Mouse (Mus musculus): Measurements from ENCODE around the gene Dpp7.

Dpp7 gene

DNA sequence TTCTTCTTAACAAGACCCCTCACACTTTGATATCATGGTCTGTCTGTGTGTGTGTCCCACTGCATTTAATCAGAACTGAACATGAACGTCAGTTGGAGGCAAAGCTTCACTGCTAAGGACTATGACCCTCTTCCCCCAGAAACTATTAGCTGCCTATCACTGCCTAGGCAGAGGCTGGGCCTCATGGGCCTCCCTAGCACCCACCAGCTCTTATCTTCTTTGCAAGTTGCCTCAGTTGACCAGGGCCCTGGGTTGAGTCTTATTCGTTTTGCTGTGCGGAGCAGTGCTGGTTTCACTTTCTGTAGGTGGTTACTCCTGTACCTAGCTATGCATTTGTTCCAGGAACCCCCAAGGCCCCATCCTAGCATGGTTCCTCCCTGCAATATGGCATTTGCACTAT, 13.8 kb upstream of the Dpp7 start:
- in situ Hi-C loops (cut with MboI; ENCODE audit: low sequenced_read_pairs): no loop called here

- in situ Hi-C loops (cut with MboI; ENCODE audit: low sequenced_read_pairs): no loop called here
Observed at GRCm38 (mm10) chr2:25365091-25365761, 9.1 kb upstream of the Dpp7 start, which contains the start of gene Uap1l1. Gene Uap1l1, minus strand, starts transcription at chr2:25365682.

GRCm38 (mm10) chr2:25364761-25365090, 8.6 kb upstream of the Dpp7 start:
- in situ Hi-C loops (cut with MboI; ENCODE audit: low sequenced_read_pairs): no loop called here

DNA sequence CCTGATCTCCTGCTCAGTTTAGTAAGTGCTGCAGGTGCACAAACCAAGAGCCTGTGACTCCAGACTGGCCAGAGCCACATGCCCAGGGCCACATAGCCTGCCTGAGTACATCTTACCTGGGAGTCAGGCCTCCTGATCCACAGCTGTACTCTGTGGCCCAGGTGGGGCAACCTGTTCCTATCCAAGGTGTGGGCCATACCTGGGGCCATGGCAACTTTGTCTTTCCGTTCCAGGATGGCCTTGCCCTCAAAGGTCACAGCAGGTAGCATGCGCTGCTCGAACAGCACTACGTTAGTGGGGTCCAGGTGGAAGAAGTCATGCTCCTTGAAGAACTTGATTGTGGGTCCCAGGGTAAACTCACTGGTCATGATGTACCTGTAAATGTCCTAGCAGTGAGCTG, 8.2 kb upstream of the Dpp7 start:
- in situ Hi-C loops (cut with MboI; ENCODE audit: low sequenced_read_pairs): no loop called here

GRCm38 (mm10) chr2:25363478-25364178, 7.5 kb upstream of the Dpp7 start:
- in situ Hi-C loops (cut with MboI; ENCODE audit: low sequenced_read_pairs): no loop called here

- in situ Hi-C loops (cut with MboI; ENCODE audit: low sequenced_read_pairs): no loop called here
Observed at GRCm38 (mm10) chr2:25359848-25360247, 3.7 kb upstream of the Dpp7 start.

DNA sequence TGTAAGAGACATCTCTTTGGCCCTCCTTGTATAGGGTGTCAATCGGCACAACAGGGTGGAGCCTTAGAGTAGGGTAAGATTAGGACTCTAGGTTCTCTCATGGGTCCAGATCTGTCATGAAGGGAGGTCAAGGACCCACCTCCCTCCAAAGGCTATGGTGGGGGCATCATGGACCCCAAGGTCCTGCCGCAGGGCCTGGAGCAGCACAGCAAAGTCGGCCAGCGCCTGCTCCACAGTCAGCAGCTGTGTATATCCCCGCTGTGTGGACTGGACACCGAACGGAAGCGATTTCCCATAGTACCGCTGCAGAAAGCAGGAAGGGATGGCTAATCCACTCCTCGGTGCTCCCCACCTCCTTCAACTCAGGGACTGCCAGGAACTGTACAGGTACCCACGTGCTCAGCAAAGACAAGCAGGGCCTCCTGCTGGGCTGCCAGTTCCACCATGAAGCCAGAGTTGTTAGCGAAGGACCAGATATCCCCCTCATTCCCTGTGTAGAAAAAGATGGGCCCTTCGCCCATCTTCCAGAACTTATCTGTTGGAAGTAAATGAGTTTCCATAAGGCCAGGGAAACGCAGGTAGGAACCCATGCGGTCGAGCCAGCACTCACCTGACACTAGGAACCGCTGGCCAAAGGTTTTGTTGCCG, 616 bp downstream of the Dpp7 start:
- in situ Hi-C loops (cut with MboI; ENCODE audit: low sequenced_read_pairs): no loop called here

- in situ Hi-C loops (cut with MboI; ENCODE audit: low sequenced_read_pairs): no loop called here
Observed at GRCm38 (mm10) chr2:25354211-25354610, 1.9 kb downstream of the Dpp7 start.

DNA sequence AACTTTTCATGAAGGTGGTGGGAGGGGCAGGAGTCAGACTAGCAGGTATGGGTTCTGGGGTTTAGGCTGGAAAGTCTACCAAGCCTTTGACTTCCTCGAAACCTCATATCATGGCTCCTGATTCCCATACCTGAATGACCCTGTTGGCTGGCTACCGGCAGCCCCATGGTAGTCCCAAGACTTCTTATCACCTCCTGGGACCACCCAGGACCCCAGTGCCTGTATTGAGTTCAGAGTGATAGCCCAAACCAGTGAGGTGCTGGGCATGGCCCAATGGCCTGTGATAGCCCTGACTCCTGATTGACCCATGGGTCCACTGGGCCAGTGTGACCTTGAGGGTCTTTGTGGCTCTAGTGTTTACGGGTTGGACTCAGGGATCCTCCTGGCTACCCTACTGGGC, 5.5 kb downstream of the Dpp7 start:
- in situ Hi-C loops (cut with MboI; ENCODE audit: low sequenced_read_pairs): no loop called here

DNA sequence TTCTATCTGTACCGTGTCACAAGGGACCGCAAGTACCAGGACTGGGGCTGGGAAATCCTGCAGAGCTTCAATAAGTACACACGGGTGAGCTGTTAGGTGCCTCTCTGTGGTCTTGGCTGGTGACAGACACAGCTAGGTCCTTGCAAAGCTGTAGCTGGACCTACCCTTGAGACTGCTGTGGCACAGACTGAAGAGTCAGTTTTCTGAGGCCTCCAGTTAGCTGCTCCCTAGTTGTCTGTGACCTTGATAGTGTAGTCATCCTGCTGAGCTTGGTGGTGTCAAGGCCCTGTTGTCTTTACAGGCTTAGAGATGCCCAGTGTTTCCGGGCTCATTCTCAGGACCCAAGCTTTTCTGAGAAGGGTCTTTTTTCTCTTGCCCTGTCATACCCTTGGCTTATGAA, 6.7 kb downstream of the Dpp7 start:
- in situ Hi-C loops (cut with MboI; ENCODE audit: low sequenced_read_pairs): no loop called here

- in situ Hi-C loops (cut with MboI; ENCODE audit: low sequenced_read_pairs): no loop called here
Observed at GRCm38 (mm10) chr2:25348162-25348561, 8.0 kb downstream of the Dpp7 start.

DNA sequence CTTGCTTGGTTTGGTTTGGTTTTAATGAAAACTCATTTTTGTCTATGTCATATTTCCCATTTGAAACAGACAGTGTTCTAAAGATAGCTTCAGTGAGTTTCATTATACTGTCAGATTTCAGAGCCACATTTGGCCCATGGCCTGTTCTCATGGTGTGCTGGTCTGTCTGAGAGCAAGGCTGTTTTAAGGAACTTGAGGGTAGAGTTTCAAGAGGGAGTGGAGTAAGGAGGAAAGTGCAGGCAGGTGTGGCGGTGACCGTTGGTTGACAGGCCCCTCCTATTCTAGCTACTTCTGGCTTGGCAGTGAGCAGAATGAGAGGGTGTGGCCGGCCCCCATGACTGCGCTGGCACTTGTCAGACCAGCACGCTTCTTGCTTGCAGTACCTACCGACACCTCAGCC, 17.9 kb downstream of the Dpp7 start:
- in situ Hi-C loops (cut with MboI; ENCODE audit: low sequenced_read_pairs): no loop called here

DNA sequence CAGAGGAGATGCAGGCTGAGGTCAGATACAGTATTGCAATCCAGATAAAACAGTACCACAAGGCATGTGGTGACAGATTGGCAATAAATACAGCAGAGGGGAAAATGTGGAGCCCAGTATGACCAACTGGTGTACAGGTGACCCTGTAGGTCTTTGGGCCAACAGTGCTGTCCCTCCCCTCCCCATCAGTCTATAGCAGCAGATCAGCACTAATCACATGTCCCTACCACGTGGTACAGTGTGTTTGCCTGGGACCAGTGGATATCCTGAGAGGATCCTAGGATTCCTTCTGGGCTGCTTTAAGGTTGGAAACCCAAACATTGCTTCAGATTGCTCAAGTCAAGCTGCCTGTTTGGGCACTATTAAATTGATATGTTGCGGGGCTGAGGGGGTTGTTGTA, 22.6 kb downstream of the Dpp7 start:
- in situ Hi-C loops (cut with MboI; ENCODE audit: low sequenced_read_pairs): no loop called here

- in situ Hi-C loops (cut with MboI; ENCODE audit: low sequenced_read_pairs): no loop called here
Observed at GRCm38 (mm10) chr2:25332286-25333160, 23.6 kb downstream of the Dpp7 start, which contains the start of gene Man1b1. Gene Man1b1, plus strand, starts transcription at chr2:25332338.

GRCm38 (mm10) chr2:25331470-25331869, 24.7 kb downstream of the Dpp7 start:
- in situ Hi-C loops (cut with MboI; ENCODE audit: low sequenced_read_pairs): no loop called here

- in situ Hi-C loops (cut with MboI; ENCODE audit: low sequenced_read_pairs): no loop called here
Observed at GRCm38 (mm10) chr2:25328440-25328839, 27.7 kb downstream of the Dpp7 start.

DNA sequence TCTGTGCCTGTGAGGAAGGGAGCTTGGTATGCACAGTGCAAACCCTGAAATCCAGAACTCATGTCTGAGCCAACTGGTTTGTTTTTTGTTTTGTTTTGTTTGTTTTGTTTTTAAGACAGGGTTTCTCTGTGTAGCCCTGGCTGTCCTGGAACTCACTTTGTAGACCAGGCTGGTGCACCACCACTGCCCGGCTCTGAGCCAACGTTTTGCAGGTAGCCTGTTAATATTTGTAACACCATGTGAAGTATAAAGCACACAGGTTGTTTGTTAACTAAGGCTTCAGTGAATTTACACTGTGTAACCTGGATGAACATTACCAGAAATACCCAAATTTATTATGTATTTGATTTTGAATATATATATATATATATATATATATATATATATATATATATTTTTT, 30.1 kb downstream of the Dpp7 start:
- in situ Hi-C loops (cut with MboI; ENCODE audit: low sequenced_read_pairs): no loop called here

GRCm38 (mm10) chr2:25320084-25320483, 36.1 kb downstream of the Dpp7 start:
- in situ Hi-C loops (cut with MboI; ENCODE audit: low sequenced_read_pairs): no loop called here

GRCm38 (mm10) chr2:25318971-25319773, 37.0 kb downstream of the Dpp7 start, which contains the start of gene Grin1:
Gene Grin1, minus strand, starts transcription at chr2:25319187.
- in situ Hi-C loops (cut with MboI; ENCODE audit: low sequenced_read_pairs): no loop called here
